Mouse (Mus musculus): ENCODE results near the gene Olfr1155.

DNA sequence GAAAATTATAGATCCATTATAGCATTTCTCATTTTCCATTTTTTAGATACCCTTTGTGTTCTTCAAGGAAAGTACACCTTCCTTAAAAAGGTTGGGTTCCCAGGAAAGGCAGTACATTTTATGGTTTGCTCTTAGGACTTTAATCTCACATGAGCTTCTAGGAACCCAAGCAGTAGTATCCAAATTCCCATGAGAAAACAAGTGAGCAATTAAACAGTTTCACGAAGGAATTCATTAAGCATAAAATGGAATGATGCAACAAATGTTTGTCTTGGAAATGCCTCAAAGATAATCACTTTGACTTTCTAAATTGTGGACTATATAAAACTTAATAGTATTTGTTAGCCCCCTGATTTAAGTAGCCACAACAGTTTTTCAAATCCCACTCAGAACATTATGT lies 39.9 kb downstream of the Olfr1155 start, which contains the start of gene Olfr1154:
- no peak for TF ChIP-seq CTCF (IDR thresholded peaks at IDR 0.05; ENCODE audit: borderline replicate concordance, control insufficient read depth, extremely low read depth, insufficient read depth, low read length, poor library complexity)
- TF ChIP-seq POLR2A (IDR thresholded peaks at IDR 0.05; ENCODE audit: control insufficient read depth, extremely low read depth, insufficient read depth, low read length, poor library complexity), result no peak
